Mouse (Mus musculus) embryonic fibroblast, embryonic 13.5 days (primary cell): Measurements from ENCODE around the gene Slc16a10.

Experiments used
- CTCF ChIP-seq: IDR thresholded peaks from 2 replicates; pipeline ENCODE4 v1.5.1; 2011; ENCODE audit warnings: mild to moderate bottlenecking, control low read depth, low read length, moderate library complexity, borderline replicate concordance; ENCODE audit not compliant: insufficient read depth
- POLR2A ChIP-seq: IDR thresholded peaks from 2 replicates; pipeline ENCODE4 v1.6.1; 2011; ENCODE audit warnings: low read depth, mild to moderate bottlenecking, control low read depth, low read length, moderate library complexity

DNA sequence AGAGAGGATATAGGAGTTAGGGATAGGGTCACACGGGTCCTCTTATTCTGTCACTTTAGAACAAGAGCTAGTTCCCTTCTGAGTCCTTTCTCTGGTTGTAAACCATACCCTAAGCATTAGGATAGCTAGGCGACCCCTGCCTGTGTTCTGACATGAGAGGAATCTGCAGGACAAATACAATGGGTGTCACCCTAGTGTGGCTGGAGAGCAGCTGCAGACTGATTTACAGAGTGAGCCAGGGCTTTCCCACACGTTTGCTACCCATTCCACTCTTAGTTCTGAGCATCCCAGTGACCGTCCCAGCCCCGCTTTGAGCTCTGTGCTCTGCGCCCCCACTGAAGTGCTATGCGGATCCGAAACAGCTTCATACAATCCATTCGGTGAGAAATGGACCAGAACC, 71.4 kb downstream of the Slc16a10 start:
- TF ChIP-seq CTCF (no peak), POLR2A (no peak)
